Mouse (Mus musculus) adrenal gland, adult 18-20 months (tissue): ENCODE data around the gene Mthfd1. TPM values are rescaled to one million over a fixed set of nuclear protein-coding genes. Genes with fewer than 3 reads are reported as not detected.
A peak's percentile ranks its signal among the peaks of the same experiment; 100 is the strongest.

Experiments used
- DNase-seq, 2 experiments: peaks; one replicate each; pipeline ENCODE4 v3.0.0; 2021 to 2022; ENCODE audit warnings: low spot score in 2 of 2
- total RNA-seq, 2 experiments: library from RNA; stranded (reverse); gene quantifications; 1 replicate in 1 of 2; 2 replicates in 1 of 2; pipeline ENCODE4 v1.2.3; 2021

The Mthfd1 gene
- total RNA-seq, 2 experiments from 2014 or later = 30.9 to 47.3 TPM

GRCm38 (mm10) chr12:76261556-76261955, 6.5 kb downstream of the Mthfd1 start:
- no peak for DNase-seq

GRCm38 (mm10) chr12:76262918-76263317, 7.8 kb downstream of the Mthfd1 start:
- no peak for DNase-seq

- no peak for DNase-seq
These were observed 8.8 kb downstream of the Mthfd1 start for GRCm38 (mm10) chr12:76263876-76264275.

- no peak for DNase-seq
These were observed 9.3 kb downstream of the Mthfd1 start for GRCm38 (mm10) chr12:76264325-76264965.

- no peak for DNase-seq
These were observed 9.9 kb downstream of the Mthfd1 start for GRCm38 (mm10) chr12:76265001-76265400.

- DNase-seq = no peak
These were observed 11.8 kb downstream of the Mthfd1 start for GRCm38 (mm10) chr12:76266875-76267274.

GRCm38 (mm10) chr12:76268686-76269085, 13.6 kb downstream of the Mthfd1 start:
- no peak for DNase-seq

GRCm38 (mm10) chr12:76269196-76269595, 14.1 kb downstream of the Mthfd1 start:
- no peak for DNase-seq

GRCm38 (mm10) chr12:76271516-76271915, 16.4 kb downstream of the Mthfd1 start:
- no peak for DNase-seq

GRCm38 (mm10) chr12:76272610-76273524, 17.8 kb downstream of the Mthfd1 start:
- no peak for DNase-seq

- DNase-seq = no peak
These were observed 23.1 kb downstream of the Mthfd1 start for GRCm38 (mm10) chr12:76278209-76278608.

- DNase-seq = no peak
These were observed 25.5 kb downstream of the Mthfd1 start for GRCm38 (mm10) chr12:76280556-76280955.

- no peak for DNase-seq
These were observed 26.1 kb downstream of the Mthfd1 start for GRCm38 (mm10) chr12:76281111-76281660.

GRCm38 (mm10) chr12:76282132-76282531, 27.0 kb downstream of the Mthfd1 start:
- peak in 1 of 2 experiments; percentile 18 for DNase-seq

GRCm38 (mm10) chr12:76282532-76283173, 27.6 kb downstream of the Mthfd1 start:
- DNase-seq = no peak

GRCm38 (mm10) chr12:76285418-76285817, 30.3 kb downstream of the Mthfd1 start:
- DNase-seq = no peak

- DNase-seq = no peak
These were observed 32.9 kb downstream of the Mthfd1 start for GRCm38 (mm10) chr12:76287986-76288385.

- DNase-seq = no peak
These were observed 33.4 kb downstream of the Mthfd1 start for GRCm38 (mm10) chr12:76288494-76288893.

- no peak for DNase-seq
These were observed 34.3 kb downstream of the Mthfd1 start for GRCm38 (mm10) chr12:76289428-76289827.

- no peak for DNase-seq
These were observed 35.2 kb downstream of the Mthfd1 start for GRCm38 (mm10) chr12:76290271-76290670.

GRCm38 (mm10) chr12:76293192-76293591, 38.1 kb downstream of the Mthfd1 start:
- DNase-seq = peak; percentile 63 to 71
